Mouse (Mus musculus) liver, postnatal 0 days (tissue): ENCODE measurements at regions not wholly inside any gene's neighbourhood (a gene's known extent, or its start where the extent isn't known, plus 50 kb on each side); places are given as distances from the start of the nearest gene placed in this dataset.

Source experiments
- CTCF ChIP-seq: sonication (generic); IDR thresholded peaks from 2 replicates; pipeline ENCODE4 v1.5.1; 2016; ENCODE audit warnings: antibody characterized with exemption, low read depth
- EP300 ChIP-seq: IDR thresholded peaks from 2 replicates; pipeline ENCODE4 v1.6.1; 2016; ENCODE audit warnings: antibody characterized with exemption, low read depth, mild to moderate bottlenecking

- TF ChIP-seq CTCF (no peak), EP300 (no peak; the same call in 1 of the 2 replicates)
Observed at GRCm38 (mm10) chr13:97376232-97376523, 135.3 kb downstream of the Enc1 start.
